Mouse (Mus musculus) urinary bladder, adult 18-20 months (tissue): ENCODE data around the gene Gm11146.

ENCODE experiments used
- DNase-seq, 2 experiments: peaks; one replicate each; pipeline ENCODE4 v3.0.0; 2022; ENCODE audit warnings: low spot score in 2 of 2, mixed read lengths in 2 of 2

The Gm11146 gene

GRCm38 (mm10) chr16:77601994-77602393 lies at the start of gene Gm11146:
Gene Gm11146, minus strand, starts transcription at chr16:77602094.
- DNase-seq = no peak

GRCm38 (mm10) chr16:77650596-77650995 lies 48.7 kb upstream of the Gm11146 start:
- no peak for DNase-seq

- no peak for DNase-seq
Observed at GRCm38 (mm10) chr16:77649006-77649405, 47.1 kb upstream of the Gm11146 start.

- DNase-seq = no peak
Observed at GRCm38 (mm10) chr16:77648181-77648580, 46.3 kb upstream of the Gm11146 start.

- DNase-seq = no peak
Observed at GRCm38 (mm10) chr16:77646146-77646545, 44.3 kb upstream of the Gm11146 start.

GRCm38 (mm10) chr16:77644976-77645375 lies 43.1 kb upstream of the Gm11146 start:
- no peak for DNase-seq

- peak; percentile 25 to 53 for DNase-seq
Observed at GRCm38 (mm10) chr16:77643871-77644720, 42.2 kb upstream of the Gm11146 start.

- DNase-seq = no peak
Observed at GRCm38 (mm10) chr16:77643036-77643870, 41.4 kb upstream of the Gm11146 start.

GRCm38 (mm10) chr16:77636497-77636896 lies 34.6 kb upstream of the Gm11146 start:
- DNase-seq = no peak

- no peak for DNase-seq
Observed at GRCm38 (mm10) chr16:77632315-77632881, 30.5 kb upstream of the Gm11146 start.

- no peak for DNase-seq
Observed at GRCm38 (mm10) chr16:77622681-77623080, 20.8 kb upstream of the Gm11146 start.

GRCm38 (mm10) chr16:77602581-77602980 lies 687 bp upstream of the Gm11146 start:
- no peak for DNase-seq

- DNase-seq = no peak
Observed at GRCm38 (mm10) chr16:77598787-77599186, 3.1 kb downstream of the Gm11146 start.

- no peak for DNase-seq
Observed at GRCm38 (mm10) chr16:77596556-77596955, 5.3 kb downstream of the Gm11146 start.

GRCm38 (mm10) chr16:77595661-77596060 lies 6.2 kb downstream of the Gm11146 start:
- no peak for DNase-seq

GRCm38 (mm10) chr16:77594553-77594952 lies 7.3 kb downstream of the Gm11146 start:
- peak in 1 of 2 experiments; percentile 27 for DNase-seq

- DNase-seq = peak in 1 of 2 experiments; percentile 25
Observed at GRCm38 (mm10) chr16:77593828-77594421, 8.0 kb downstream of the Gm11146 start.

GRCm38 (mm10) chr16:77592986-77593385 lies 8.9 kb downstream of the Gm11146 start:
- DNase-seq = no peak

GRCm38 (mm10) chr16:77573036-77573435 lies 28.9 kb downstream of the Gm11146 start:
- no peak for DNase-seq

GRCm38 (mm10) chr16:77569457-77569856 lies 32.4 kb downstream of the Gm11146 start:
- no peak for DNase-seq

- no peak for DNase-seq
Observed at GRCm38 (mm10) chr16:77568384-77568783, 33.5 kb downstream of the Gm11146 start.

- no peak for DNase-seq
Observed at GRCm38 (mm10) chr16:77562852-77563251, 39.0 kb downstream of the Gm11146 start.
